Mouse (Mus musculus) midbrain, embryonic 13.5 days (tissue): ENCODE measurements around the gene Cdon. TPM values are rescaled to one million over a fixed set of nuclear protein-coding genes. Genes with fewer than 3 reads are reported as not detected.

ENCODE experiments used
- ATAC-seq: fragments of 200-750 bp; cut with Nextera tagmentation; 2 replicates; pipeline ENCODE4 v1.8.0; 2017; ENCODE audit warnings: mild to moderate bottlenecking, moderate TSS enrichment, moderate library complexity
- H3K27ac ChIP-seq: fragments of 300-500 bp; sonication (generic); 2 replicates; pipeline ENCODE4 v1.5.1; 2015; ENCODE audit warnings: inconsistent platforms, mild to moderate bottlenecking, moderate library complexity
- H3K27me3 ChIP-seq: fragments of 300-500 bp; sonication (generic); 2 replicates; pipeline ENCODE4 v1.6.1; 2015; ENCODE audit warnings: mild to moderate bottlenecking, inconsistent platforms
- H3K36me3 ChIP-seq: fragments of 300-500 bp; sonication (generic); 2 replicates; pipeline ENCODE4 v1.6.1; 2015; ENCODE audit warnings: mild to moderate bottlenecking, inconsistent platforms
- H3K4me1 ChIP-seq: fragments of 300-500 bp; sonication (generic); replicated peaks from 2 replicates; pipeline ENCODE4 v1.6.1; 2015; ENCODE audit warnings: inconsistent platforms
- H3K4me2 ChIP-seq: fragments of 300-500 bp; sonication (generic); replicated peaks from 2 replicates; pipeline ENCODE4 v1.6.1; 2015; ENCODE audit warnings: moderate library complexity, mild to moderate bottlenecking, inconsistent platforms
- H3K4me3 ChIP-seq: fragments of 300-500 bp; sonication (generic); replicated peaks from 2 replicates; pipeline ENCODE4 v1.5.1; 2015; ENCODE audit warnings: mild to moderate bottlenecking, inconsistent platforms
- H3K9ac ChIP-seq: fragments of 300-500 bp; sonication (generic); replicated peaks from 2 replicates; pipeline ENCODE4 v1.6.1; 2015; ENCODE audit warnings: mild to moderate bottlenecking, inconsistent platforms
- H3K9me3 ChIP-seq: fragments of 300-500 bp; sonication (generic); 2 replicates; pipeline ENCODE4 v1.6.1; 2016; ENCODE audit warnings: mild to moderate bottlenecking, inconsistent platforms
- WGBS: fragments of 180-500 bp; shearing (Covaris S2); methylation state at CpG from one replicate; pipeline ENCODE4 v1.1.7; 2015; 5-methylcytosine and 5-hydroxymethylcytosine counted together
- polyA plus RNA-seq: library from polyadenylated mRNA; unstranded; fragments of >200 nt; fragmentation: Nextera tagmentation; extraction: Ambion mirVana; gene quantifications from 2 replicates; pipeline ENCODE4 v1.2.1, GENCODE M21; 2015

Cdon gene
- polyA plus RNA-seq, 1 experiment from 2014 or later = 10.7 TPM

GRCm38 (mm10) chr9:35474104-35474724 is 53.3 kb downstream of the Cdon start:
- no peak overlapping the region for H3K4me2 ChIP-seq
- peaks cover 66% of the 10 kb centered on the region for H3K36me3 ChIP-seq
- no peaks in the 10 kb centered on the region for H3K4me1 ChIP-seq
- H3K4me3 ChIP-seq = no peak overlapping the region
- H3K27me3 ChIP-seq = no peaks in the 10 kb centered on the region
- peak; percentile 55; the same call in 1 of the 2 replicates for ATAC-seq
- H3K27ac ChIP-seq = no peak overlapping the region
- H3K9ac ChIP-seq = no peak overlapping the region
- 84% methylated on average over 10 of the region's 10 CpGs for WGBS
- H3K9me3 ChIP-seq = no peaks in the 10 kb centered on the region

GRCm38 (mm10) chr9:35475394-35475793 is 54.5 kb downstream of the Cdon start:
- ATAC-seq = no peak

GRCm38 (mm10) chr9:35479456-35479855 is 58.5 kb downstream of the Cdon start:
- Histone ChIP-seq H3K27ac (no peak overlapping the region), H3K9ac (no peak overlapping the region), H3K4me1 (no peaks in the 10 kb centered on the region), H3K27me3 (no peaks in the 10 kb centered on the region), H3K9me3 (no peaks in the 10 kb centered on the region), H3K4me2 (no peak overlapping the region), H3K36me3 (peaks cover 67% of the 10 kb centered on the region), H3K4me3 (no peak overlapping the region)
- 93% methylated on average over 6 of the region's 6 CpGs for WGBS
- no peak for ATAC-seq

More at GRCm38 (mm10) chr9:35475394-35475793, 54.5 kb downstream of the Cdon start:
- Histone ChIP-seq H3K27me3 (no peaks in the 10 kb centered on the region), H3K4me3 (no peak overlapping the region), H3K9me3 (no peaks in the 10 kb centered on the region), H3K4me1 (no peaks in the 10 kb centered on the region), H3K4me2 (no peak overlapping the region), H3K36me3 (peaks cover 74% of the 10 kb centered on the region), H3K9ac (no peak overlapping the region), H3K27ac (no peak overlapping the region)
- 92% methylated on average over 7 of the region's 7 CpGs for WGBS

- Histone ChIP-seq H3K4me2 (no peak overlapping the region), H3K36me3 (peaks cover 77% of the 10 kb centered on the region)
Measured at GRCm38 (mm10) chr9:35482014-35482898, 61.3 kb downstream of the Cdon start.

GRCm38 (mm10) chr9:35483949-35484348 is 63.0 kb downstream of the Cdon start:
- ATAC-seq = no peak
- Histone ChIP-seq H3K9ac (no peak overlapping the region), H3K4me2 (no peak overlapping the region), H3K27me3 (no peaks in the 10 kb centered on the region), H3K36me3 (peaks cover 82% of the 10 kb centered on the region), H3K4me3 (no peak overlapping the region), H3K9me3 (no peaks in the 10 kb centered on the region), H3K27ac (no peak overlapping the region), H3K4me1 (no peaks in the 10 kb centered on the region)
- 92% methylated on average over 3 of the region's 3 CpGs for WGBS

More at GRCm38 (mm10) chr9:35482014-35482898, 61.3 kb downstream of the Cdon start:
- Histone ChIP-seq H3K27me3 (no peaks in the 10 kb centered on the region), H3K4me1 (no peaks in the 10 kb centered on the region), H3K9me3 (no peaks in the 10 kb centered on the region), H3K4me3 (no peak overlapping the region), H3K27ac (no peak overlapping the region), H3K9ac (no peak overlapping the region)
- WGBS = 69% methylated on average over 13 of the region's 13 CpGs
- no peak for ATAC-seq

GRCm38 (mm10) chr9:35486616-35487015 is 65.7 kb downstream of the Cdon start:
- WGBS = 94% methylated on average over 13 of the region's 13 CpGs
- Histone ChIP-seq H3K4me3 (no peak overlapping the region), H3K9ac (no peak overlapping the region), H3K36me3 (peaks cover 81% of the 10 kb centered on the region), H3K27me3 (no peaks in the 10 kb centered on the region), H3K4me1 (no peaks in the 10 kb centered on the region), H3K27ac (no peak overlapping the region), H3K4me2 (no peak overlapping the region), H3K9me3 (no peaks in the 10 kb centered on the region)
- ATAC-seq = no peak

GRCm38 (mm10) chr9:35488496-35488895 is 67.6 kb downstream of the Cdon start:
- no peak overlapping the region for H3K9ac ChIP-seq
- ATAC-seq = no peak
- H3K4me1 ChIP-seq = no peaks in the 10 kb centered on the region
- no peak overlapping the region for H3K4me3 ChIP-seq
- H3K36me3 ChIP-seq = peaks cover 68% of the 10 kb centered on the region
- no peak overlapping the region for H3K4me2 ChIP-seq
- 97% methylated on average over 4 of the region's 4 CpGs for WGBS
- no peaks in the 10 kb centered on the region for H3K9me3 ChIP-seq
- no peaks in the 10 kb centered on the region for H3K27me3 ChIP-seq
- no peak overlapping the region for H3K27ac ChIP-seq

- Histone ChIP-seq H3K4me2 (no peak overlapping the region), H3K4me3 (no peak overlapping the region), H3K9me3 (no peaks in the 10 kb centered on the region), H3K9ac (no peak overlapping the region), H3K27ac (no peak overlapping the region), H3K4me1 (no peaks in the 10 kb centered on the region), H3K36me3 (peaks cover 53% of the 10 kb centered on the region), H3K27me3 (no peaks in the 10 kb centered on the region)
- 84% methylated on average over 11 of the region's 11 CpGs for WGBS
- no peak for ATAC-seq
Measured at GRCm38 (mm10) chr9:35491109-35491866, 70.4 kb downstream of the Cdon start.

GRCm38 (mm10) chr9:35493033-35493732 is 72.3 kb downstream of the Cdon start:
- no peaks in the 10 kb centered on the region for H3K4me1 ChIP-seq
- H3K27ac ChIP-seq = no peak overlapping the region
- no peak overlapping the region for H3K4me2 ChIP-seq
- H3K9me3 ChIP-seq = no peaks in the 10 kb centered on the region
- 50% methylated on average over 7 of the region's 7 CpGs for WGBS
- H3K27me3 ChIP-seq = no peaks in the 10 kb centered on the region
- no peak overlapping the region for H3K4me3 ChIP-seq
- no peak overlapping the region for H3K9ac ChIP-seq
- peaks cover 47% of the 10 kb centered on the region for H3K36me3 ChIP-seq
- no peak for ATAC-seq

- H3K4me2 ChIP-seq = no peak overlapping the region
- H3K4me3 ChIP-seq = no peak overlapping the region
- 83% methylated on average over 4 of the region's 4 CpGs for WGBS
- peaks cover 46% of the 10 kb centered on the region for H3K36me3 ChIP-seq
- H3K9ac ChIP-seq = no peak overlapping the region
- ATAC-seq = no peak
- H3K27ac ChIP-seq = no peak overlapping the region
- no peaks in the 10 kb centered on the region for H3K9me3 ChIP-seq
- no peaks in the 10 kb centered on the region for H3K4me1 ChIP-seq
- H3K27me3 ChIP-seq = no peaks in the 10 kb centered on the region
Measured at GRCm38 (mm10) chr9:35493733-35494092, 72.8 kb downstream of the Cdon start.

GRCm38 (mm10) chr9:35494937-35495336 is 74.0 kb downstream of the Cdon start:
- WGBS = 63% methylated on average over 4 of the region's 4 CpGs
- H3K9me3 ChIP-seq = no peaks in the 10 kb centered on the region
- H3K4me2 ChIP-seq = no peak overlapping the region
- H3K27me3 ChIP-seq = no peaks in the 10 kb centered on the region
- ATAC-seq = no peak
- no peak overlapping the region for H3K27ac ChIP-seq
- no peak overlapping the region for H3K9ac ChIP-seq
- no peaks in the 10 kb centered on the region for H3K4me1 ChIP-seq
- peaks cover 43% of the 10 kb centered on the region for H3K36me3 ChIP-seq
- no peak overlapping the region for H3K4me3 ChIP-seq
